Comparison of ENCODE assay signal across 13 mouse cellular contexts in genomic region chr8:107792286-107792685, GRCm38 (mm10).
"Had no signal": no experiment of that assay in that cellular context is flagged by ENCODE, and none has a peak within 500 bp of the region (broad histone marks: within the 10 kb centered on the region; RNA-seq: fewer than 3 reads in every experiment).

No protein-coding gene starts in this region.

- H3K27me3 ChIP-seq: limb, embryonic 12.5 days; midbrain, embryonic 13.5 days had no signal

- DNase-seq: kidney, postnatal 36 days; layer of hippocampus, adult 9-11 months; layer of hippocampus, postnatal 36 days; liver; lung, adult 18-20 months; lung, postnatal 36 days; thymus, adult 2 months; thymus, postnatal 36 days had no signal

- ATAC-seq: midbrain, embryonic 13.5 days had no signal

- H3K9me3 ChIP-seq: limb, embryonic 12.5 days; midbrain, embryonic 13.5 days had no signal

- H3K9ac ChIP-seq: limb, embryonic 12.5 days; liver, embryonic 14.5 days; midbrain, embryonic 13.5 days had no signal

- H3K27ac ChIP-seq: kidney, postnatal 0 days; limb, embryonic 12.5 days; liver, embryonic 14.5 days; midbrain, embryonic 13.5 days; stomach, postnatal 0 days had no signal

- H3K4me1 ChIP-seq: limb, embryonic 12.5 days; midbrain, embryonic 13.5 days had no signal

- H3K36me3 ChIP-seq: limb, embryonic 12.5 days; midbrain, embryonic 13.5 days had no signal

- H3K4me3 ChIP-seq: limb, embryonic 12.5 days; midbrain, embryonic 13.5 days had no signal

- H3K4me2 ChIP-seq: limb, embryonic 12.5 days; midbrain, embryonic 13.5 days had no signal
